Mouse (Mus musculus): ENCODE results near the gene Pck2. TPM values are rescaled to one million over a fixed set of nuclear protein-coding genes. Genes with fewer than 3 reads are reported as not detected.

The Pck2 gene
- polyA plus RNA-seq, 1 experiment from 2014 or later, result 25.4 TPM

GRCm38 (mm10) chr14:55561860-55562259 is 21.8 kb downstream of the Pck2 start:
- 87% methylated on average over 10 of the region's 10 CpGs for WGBS
- Histone ChIP-seq H3K36me3 (replicated peaks) (peaks cover 22% of the 10 kb centered on the region), H3K4me1 (peaks cover 28% of the 10 kb centered on the region), H3K27me3 (replicated peaks) (no peaks in the 10 kb centered on the region), H3K9me3 (no peaks in the 10 kb centered on the region), H3K4me3 (peak overlapping the region; percentile 57; the same call in 1 of the 2 replicates), H3K27ac (no peak overlapping the region), H3K9ac (no peak overlapping the region), H3K4me2 (peak overlapping the region; percentile 73; the same call in 1 of the 2 replicates)
- ATAC-seq (replicated peaks), result no peak

- WGBS, result 90% methylated on average over 11 of the region's 11 CpGs
- H3K27me3 ChIP-seq (replicated peaks), result no peaks in the 10 kb centered on the region
- H3K27ac ChIP-seq, result no peak overlapping the region
- no peak overlapping the region for H3K9ac ChIP-seq
- H3K9me3 ChIP-seq, result no peaks in the 10 kb centered on the region
- no peak overlapping the region for H3K4me3 ChIP-seq
- ATAC-seq (replicated peaks), result no peak
- peaks cover 26% of the 10 kb centered on the region for H3K4me1 ChIP-seq
- no peak overlapping the region for H3K4me2 ChIP-seq
- H3K36me3 ChIP-seq (replicated peaks), result peaks cover 34% of the 10 kb centered on the region
Observed at GRCm38 (mm10) chr14:55563249-55563648, 23.2 kb downstream of the Pck2 start.

- Histone ChIP-seq H3K4me1 (peaks cover 20% of the 10 kb centered on the region), H3K36me3 (replicated peaks) (peaks cover 53% of the 10 kb centered on the region), H3K9ac (no peak overlapping the region), H3K27me3 (replicated peaks) (no peaks in the 10 kb centered on the region), H3K4me3 (no peak overlapping the region), H3K27ac (no peak overlapping the region), H3K9me3 (no peaks in the 10 kb centered on the region), H3K4me2 (no peak overlapping the region)
- WGBS, result 84% methylated on average over 3 of the region's 3 CpGs
- no peak for ATAC-seq (replicated peaks)
Observed at GRCm38 (mm10) chr14:55565748-55566147, 25.7 kb downstream of the Pck2 start.

GRCm38 (mm10) chr14:55567496-55567895 is 27.4 kb downstream of the Pck2 start:
- H3K27ac ChIP-seq, result no peak overlapping the region
- no peak for ATAC-seq (replicated peaks)
- WGBS, result 91% methylated on average over 3 of the region's 3 CpGs
- no peak overlapping the region for H3K4me3 ChIP-seq
- peaks cover 53% of the 10 kb centered on the region for H3K36me3 ChIP-seq (replicated peaks)
- H3K9me3 ChIP-seq, result no peaks in the 10 kb centered on the region
- no peaks in the 10 kb centered on the region for H3K27me3 ChIP-seq (replicated peaks)
- H3K4me2 ChIP-seq, result no peak overlapping the region
- H3K4me1 ChIP-seq, result peaks cover 4% of the 10 kb centered on the region; the same call in 1 of the 2 replicates
- no peak overlapping the region for H3K9ac ChIP-seq

GRCm38 (mm10) chr14:55570588-55570987 is 30.5 kb downstream of the Pck2 start:
- H3K4me1 ChIP-seq, result no peaks in the 10 kb centered on the region
- WGBS, result 92% methylated on average over 2 of the region's 2 CpGs
- no peaks in the 10 kb centered on the region for H3K27me3 ChIP-seq (replicated peaks)
- no peak overlapping the region for H3K4me2 ChIP-seq
- no peak overlapping the region for H3K9ac ChIP-seq
- H3K27ac ChIP-seq, result no peak overlapping the region
- ATAC-seq (replicated peaks), result no peak
- no peak overlapping the region for H3K4me3 ChIP-seq
- no peaks in the 10 kb centered on the region for H3K9me3 ChIP-seq
- H3K36me3 ChIP-seq (replicated peaks), result peaks cover 44% of the 10 kb centered on the region

GRCm38 (mm10) chr14:55571760-55572159 is 31.7 kb downstream of the Pck2 start:
- Histone ChIP-seq H3K27ac (no peak overlapping the region), H3K9ac (no peak overlapping the region), H3K4me1 (no peaks in the 10 kb centered on the region), H3K36me3 (replicated peaks) (peaks cover 33% of the 10 kb centered on the region), H3K4me2 (no peak overlapping the region), H3K9me3 (no peaks in the 10 kb centered on the region), H3K4me3 (no peak overlapping the region), H3K27me3 (replicated peaks) (no peaks in the 10 kb centered on the region)
- no peak for ATAC-seq (replicated peaks)

GRCm38 (mm10) chr14:55575302-55575701 is 35.2 kb downstream of the Pck2 start, which contains the start of gene Fitm1:
Gene Fitm1 (plus strand): TSS chr14:55575617.
- no peaks in the 10 kb centered on the region for H3K9me3 ChIP-seq
- no peaks in the 10 kb centered on the region for H3K27me3 ChIP-seq (replicated peaks)
- H3K27ac ChIP-seq, result no peak within 1 kb of the TSS
- ATAC-seq (replicated peaks), result no peak
- peaks cover 20% of the 10 kb centered on the region for H3K4me1 ChIP-seq
- no peaks in the 10 kb centered on the region for H3K36me3 ChIP-seq (replicated peaks)
- 82% methylated on average over 8 of the region's 8 CpGs for WGBS
- H3K4me2 ChIP-seq, result no peak within 1 kb of the TSS
- H3K4me3 ChIP-seq, result no peak within 1 kb of the TSS
- no peak within 1 kb of the TSS for H3K9ac ChIP-seq

- H3K36me3 ChIP-seq (replicated peaks), result 0 out of 2 replicates have a peak, but pooled peaks cover 2% of the 10 kb centered on the region
- H3K27ac ChIP-seq, result no peak overlapping the region
- ATAC-seq (replicated peaks), result no peak
- no peaks in the 10 kb centered on the region for H3K27me3 ChIP-seq (replicated peaks)
- no peak overlapping the region for H3K4me2 ChIP-seq
- H3K9me3 ChIP-seq, result no peaks in the 10 kb centered on the region
- H3K9ac ChIP-seq, result no peak overlapping the region
- 73% methylated on average over 13 of the region's 13 CpGs for WGBS
- H3K4me1 ChIP-seq, result peaks cover 20% of the 10 kb centered on the region
- no peak overlapping the region for H3K4me3 ChIP-seq
Observed at GRCm38 (mm10) chr14:55575711-55576110, 35.6 kb downstream of the Pck2 start.

GRCm38 (mm10) chr14:55576376-55576775 is 36.3 kb downstream of the Pck2 start:
- Histone ChIP-seq H3K27me3 (replicated peaks) (no peaks in the 10 kb centered on the region), H3K27ac (no peak overlapping the region), H3K36me3 (replicated peaks) (peaks cover 9% of the 10 kb centered on the region; the same call in 1 of the 2 replicates), H3K4me1 (peaks cover 20% of the 10 kb centered on the region), H3K9ac (no peak overlapping the region), H3K4me3 (no peak overlapping the region), H3K9me3 (no peaks in the 10 kb centered on the region), H3K4me2 (no peak overlapping the region)
- 86% methylated on average over 16 of the region's 16 CpGs for WGBS
- no peak for ATAC-seq (replicated peaks)

GRCm38 (mm10) chr14:55577871-55578667 is 38.0 kb downstream of the Pck2 start, which contains the start of gene Psme1:
Gene Psme1 (plus strand): TSS chr14:55578123.
- Histone ChIP-seq H3K9ac (peak within 1 kb of the TSS; percentile 79), H3K4me3 (peak within 1 kb of the TSS; percentile 69), H3K36me3 (replicated peaks) (peaks cover 12% of the 10 kb centered on the region; the same call in 1 of the 2 replicates), H3K4me1 (peaks cover 20% of the 10 kb centered on the region), H3K27ac (peak within 1 kb of the TSS; percentile 89), H3K27me3 (replicated peaks) (no peaks in the 10 kb centered on the region), H3K4me2 (peak within 1 kb of the TSS; percentile 85), H3K9me3 (no peaks in the 10 kb centered on the region)
- under 1% methylated on average over 32 of the region's 32 CpGs for WGBS
- ATAC-seq (replicated peaks), result peak; percentile 92

- H3K9ac ChIP-seq, result peak overlapping the region; percentile 79
- no peaks in the 10 kb centered on the region for H3K9me3 ChIP-seq
- H3K4me2 ChIP-seq, result peak overlapping the region; percentile 85
- ATAC-seq (replicated peaks), result peak; percentile 64
- H3K36me3 ChIP-seq (replicated peaks), result peaks cover 12% of the 10 kb centered on the region; the same call in 1 of the 2 replicates
- peak overlapping the region; percentile 69 for H3K4me3 ChIP-seq
- WGBS, result 23% methylated on average over 6 of the region's 6 CpGs
- no peaks in the 10 kb centered on the region for H3K27me3 ChIP-seq (replicated peaks)
- peak overlapping the region; percentile 89 for H3K27ac ChIP-seq
- H3K4me1 ChIP-seq, result peaks cover 20% of the 10 kb centered on the region
Observed at GRCm38 (mm10) chr14:55578668-55579269, 38.7 kb downstream of the Pck2 start.
